Comparison of ENCODE assay signal across 10 mouse cellular contexts in genomic region chr13:71506777-71507176, GRCm38 (mm10).
DNase-seq lines count a peak whose midpoint lies in the region; ATAC-seq and TF ChIP-seq lines count a peak whose summit lies in the region.
"Had no signal": no experiment of that assay in that cellular context is flagged by ENCODE, and none has a peak within 500 bp of the region (broad histone marks: within the 10 kb centered on the region; RNA-seq: fewer than 3 reads in every experiment).

No protein-coding gene starts in this region.

- peak overlapping the region; percentile 22; the same call in 1 of the 2 replicates for H3K9ac ChIP-seq in forebrain, embryonic 14.5 days (ENCODE audit: low read length)
- H3K9ac ChIP-seq in forebrain, embryonic 11.5 days (ENCODE audit: low read length): no peak overlapping the region
- no peak overlapping the region for H3K9ac ChIP-seq in hindbrain, postnatal 0 days (replicated peaks; ENCODE audit: low read length)

- no peaks in the 10 kb centered on the region for H3K36me3 ChIP-seq in forebrain, embryonic 14.5 days (ENCODE audit: control insufficient read depth, insufficient read depth, low read length)
- no peaks in the 10 kb centered on the region for H3K36me3 ChIP-seq in forebrain, embryonic 11.5 days (ENCODE audit: control insufficient read depth, insufficient read depth, low read length)
- H3K36me3 ChIP-seq in embryonic facial prominence, embryonic 10.5 days (replicated peaks): no peaks in the 10 kb centered on the region
- no peaks in the 10 kb centered on the region for H3K36me3 ChIP-seq in hindbrain, postnatal 0 days (ENCODE audit: insufficient read depth, low read length)

- no peak overlapping the region for H3K4me3 ChIP-seq in forebrain, embryonic 14.5 days (ENCODE audit: low read depth, low read length)
- H3K4me3 ChIP-seq in forebrain, embryonic 11.5 days (ENCODE audit: low read depth, low read length): no peak overlapping the region
- H3K4me3 ChIP-seq in embryonic facial prominence, embryonic 10.5 days: no peak overlapping the region
- no peak overlapping the region for H3K4me3 ChIP-seq in hindbrain, postnatal 0 days (ENCODE audit: low read length)

- intact Hi-C loops in left cerebral cortex, postnatal 14 days (cut with DNase I): no loop called here
- intact Hi-C loops in left cerebral cortex, postnatal 36 days (cut with DNase I): no loop called here

- H3K4me2 ChIP-seq in forebrain, embryonic 14.5 days (ENCODE audit: low read length): no peak overlapping the region
- no peak overlapping the region for H3K4me2 ChIP-seq in forebrain, embryonic 11.5 days (ENCODE audit: low read depth, low read length, severe bottlenecking)
- H3K4me2 ChIP-seq in hindbrain, postnatal 0 days (ENCODE audit: low read depth, low read length): peak overlapping the region; percentile 38

- no peak for TF ChIP-seq CTCF in hindbrain, postnatal 0 days (IDR thresholded peaks at IDR 0.05; ENCODE audit: low read depth)

- H3K27me3 ChIP-seq in forebrain, embryonic 14.5 days (replicated peaks; ENCODE audit: control insufficient read depth, insufficient read depth, low read length): peaks cover 3% of the 10 kb centered on the region; the same call in 1 of the 2 replicates
- peaks cover 10% of the 10 kb centered on the region; the same call in 1 of the 2 replicates for H3K27me3 ChIP-seq in forebrain, embryonic 11.5 days (ENCODE audit: control insufficient read depth, insufficient read depth, low read length)
- H3K27me3 ChIP-seq in embryonic facial prominence, embryonic 10.5 days (replicated peaks; ENCODE audit: low read depth, poor library complexity, severe bottlenecking): peaks cover 8% of the 10 kb centered on the region; the same call in 1 of the 2 replicates
- H3K27me3 ChIP-seq in hindbrain, postnatal 0 days (ENCODE audit: insufficient read depth, low read length): no peaks in the 10 kb centered on the region

- no peak overlapping the region for H3K27ac ChIP-seq in forebrain, embryonic 14.5 days (ENCODE audit: low read depth, low read length)
- H3K27ac ChIP-seq in forebrain, embryonic 11.5 days (ENCODE audit: low read depth, low read length): no peak overlapping the region
- peak overlapping the region; percentile 31; the same call in 1 of the 2 replicates for H3K27ac ChIP-seq in embryonic facial prominence, embryonic 10.5 days (replicated peaks)
- peak overlapping the region; percentile 27; the same call in 1 of the 2 replicates for H3K27ac ChIP-seq in hindbrain, postnatal 0 days
- H3K27ac ChIP-seq: macrophage had no signal

- WGBS in forebrain, embryonic 14.5 days: 33% methylated on average over 7 of the region's 7 CpGs
- WGBS in forebrain, embryonic 11.5 days: 30% methylated on average over 7 of the region's 7 CpGs
- 31% methylated on average over 7 of the region's 7 CpGs for WGBS in embryonic facial prominence, embryonic 10.5 days
- WGBS in hindbrain, postnatal 0 days: 23% methylated on average over 7 of the region's 7 CpGs

- peaks cover 23% of the 10 kb centered on the region for H3K4me1 ChIP-seq in forebrain, embryonic 14.5 days (ENCODE audit: control insufficient read depth, insufficient read depth, low read length)
- peaks cover 13% of the 10 kb centered on the region; the same call in 1 of the 2 replicates for H3K4me1 ChIP-seq in forebrain, embryonic 11.5 days (replicated peaks; ENCODE audit: control insufficient read depth, insufficient read depth, low read length)
- peaks cover 15% of the 10 kb centered on the region for H3K4me1 ChIP-seq in embryonic facial prominence, embryonic 10.5 days
- peaks cover 12% of the 10 kb centered on the region for H3K4me1 ChIP-seq in hindbrain, postnatal 0 days (ENCODE audit: insufficient read depth, low read length)

- ATAC-seq in forebrain, embryonic 14.5 days: no peak
- no peak for ATAC-seq in forebrain, embryonic 11.5 days (replicated peaks; ENCODE audit: low FRiP score)
- 0 out of 2 replicates have a peak, but pooled peaks have one; percentile 5 for ATAC-seq in hindbrain, postnatal 0 days

- no peaks in the 10 kb centered on the region for H3K9me3 ChIP-seq in forebrain, embryonic 14.5 days (replicated peaks; ENCODE audit: control insufficient read depth, low read length)
- H3K9me3 ChIP-seq in forebrain, embryonic 11.5 days (ENCODE audit: control insufficient read depth, low read length): no peaks in the 10 kb centered on the region
- no peaks in the 10 kb centered on the region for H3K9me3 ChIP-seq in embryonic facial prominence, embryonic 10.5 days
- no peaks in the 10 kb centered on the region for H3K9me3 ChIP-seq in hindbrain, postnatal 0 days (ENCODE audit: low read length)

- peak; percentile 16 for DNase-seq in forebrain, embryonic 14.5 days (ENCODE audit: low spot score)
- no peak for DNase-seq in forebrain, embryonic 11.5 days (ENCODE audit: low spot score)
- peak; percentile 5 to 57 for DNase-seq in left cerebral cortex, postnatal 14 days (ENCODE audit: low spot score in 2 of 2)
- no peak for DNase-seq in left cerebral cortex, postnatal 36 days (ENCODE audit: low spot score in 2 of 2)
- no peak for DNase-seq in embryonic facial prominence, embryonic 10.5 days (ENCODE audit: low spot score)
- no peak for DNase-seq in hindbrain, postnatal 0 days (ENCODE audit: low spot score)
- no peak for DNase-seq in adrenal gland, adult (ENCODE audit: inconsistent age in 2 of 2, low spot score in 1 of 2)
- no peak for DNase-seq in spleen, adult 18-20 months
- DNase-seq: cerebellum, adult 11-12 months had no signal

Comparison
In these comparisons a context has a peak if more than half of its experiments do, and no peak if none do; other contexts are left out.
1. DNase-seq: peak in forebrain, embryonic 14.5 days (single experiment) and left cerebral cortex, postnatal 14 days (2 of 2); none in forebrain, embryonic 11.5 days (single experiment), left cerebral cortex, postnatal 36 days (0 of 2), embryonic facial prominence, embryonic 10.5 days (single experiment), hindbrain, postnatal 0 days (single experiment), adrenal gland, adult (0 of 2) and spleen, adult 18-20 months (0 of 2).
2. H3K27ac ChIP-seq: peak in embryonic facial prominence, embryonic 10.5 days (single experiment) and hindbrain, postnatal 0 days (single experiment); none in forebrain, embryonic 14.5 days (single experiment) and forebrain, embryonic 11.5 days (single experiment).